Mouse (Mus musculus): ENCODE measurements at regions not wholly inside any gene's neighbourhood (a gene's known extent, or its start where the extent isn't known, plus 50 kb on each side); places are given as distances from the start of the nearest gene placed in this dataset.

DNA sequence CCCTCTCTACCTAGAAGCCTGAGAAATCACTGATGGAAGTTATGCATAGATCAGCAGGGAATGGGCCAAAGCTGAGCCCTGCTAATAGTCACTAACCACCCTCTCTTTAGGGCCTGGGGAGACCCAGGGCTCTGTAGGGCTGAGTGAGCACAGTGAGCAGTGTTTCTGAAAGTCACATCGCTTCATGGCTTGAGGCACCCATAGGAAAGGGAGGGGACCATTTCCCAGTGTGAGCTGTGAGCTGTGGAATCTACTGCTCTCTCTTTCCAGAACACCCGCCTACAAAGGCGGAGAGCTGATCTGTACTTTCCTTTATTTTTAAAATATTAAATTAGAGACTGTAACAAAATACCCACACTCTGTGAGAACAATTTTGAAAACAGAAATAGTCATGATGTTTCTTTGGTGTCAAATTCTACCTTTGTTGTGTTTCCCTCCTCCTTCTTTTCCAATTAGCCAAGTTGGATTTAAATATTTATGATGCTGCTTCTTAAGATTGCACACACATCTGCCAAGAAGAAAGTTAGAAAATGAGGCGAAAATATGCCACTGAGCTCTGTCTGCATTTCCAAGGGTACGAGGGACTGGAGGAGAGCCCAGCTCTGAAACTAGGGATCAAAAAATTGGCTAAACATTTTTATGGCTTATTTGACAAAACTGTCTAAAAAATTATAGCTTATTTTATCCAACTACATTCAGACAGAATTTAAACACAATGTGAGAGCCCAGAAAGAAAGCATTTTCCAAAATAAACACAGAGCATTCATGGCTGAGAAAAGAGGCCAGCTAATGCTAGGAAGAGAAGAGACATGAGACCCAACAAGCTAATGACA is 111.7 kb upstream of the Tmtc1 start:
- TF ChIP-seq CTCF (IDR thresholded peaks at IDR 0.05; ENCODE audit: extremely low read depth, insufficient read length, insufficient replicate concordance, low read depth, low read length) (no peak), POLR2A (IDR thresholded peaks at IDR 0.05; ENCODE audit: low read depth, low read length) (no peak)

All from small intestine, adult 2 months (tissue).